Mouse (Mus musculus): ENCODE measurements around the gene 6820408C15Rik. TPM values are rescaled to one million over a fixed set of nuclear protein-coding genes. Genes with fewer than 3 reads are reported as not detected.
"Not testable (repeated sequence)": the region's sequence is repeated elsewhere in the genome, so short reads cannot be mapped to it uniquely, and the experiment has no call there.

The 6820408C15Rik gene
- polyA plus RNA-seq, 1 experiment from 2014 or later: 0.53 TPM

DNA sequence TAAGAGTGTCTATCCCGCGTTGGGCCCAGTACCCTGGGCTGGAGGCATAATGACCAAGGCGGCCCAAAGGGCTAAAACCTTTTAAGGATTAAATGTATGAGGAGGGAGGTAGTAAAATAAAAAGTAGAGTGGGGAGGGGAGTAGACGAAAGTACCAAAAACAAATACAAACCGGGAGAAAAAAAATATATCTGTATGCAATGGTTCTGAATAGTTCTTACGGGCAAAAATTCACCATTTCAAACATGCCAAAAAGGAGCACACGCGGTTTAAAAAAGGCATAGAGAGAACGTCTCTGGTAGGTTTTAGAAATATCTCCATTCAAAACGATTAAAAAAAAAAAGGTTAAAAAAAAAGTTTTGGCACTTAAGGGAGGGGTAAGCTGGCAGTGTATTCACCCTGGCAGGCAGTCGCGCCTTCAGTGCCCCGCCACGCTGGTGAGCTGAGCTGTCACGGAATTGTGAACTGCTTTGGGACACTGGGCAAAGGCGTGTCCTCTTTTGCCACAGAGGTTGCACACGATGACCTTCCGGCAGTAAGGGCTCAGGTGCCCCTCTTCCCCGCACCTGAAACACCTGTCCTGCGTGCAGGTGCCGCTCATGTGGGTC is 2.1 kb upstream of the 6820408C15Rik start:
- no peak for ATAC-seq (ENCODE audit: low FRiP score, low read depth)
- H3K4me2 ChIP-seq (replicated peaks): peak overlapping the region; percentile 94
- no peaks in the 10 kb centered on the region for H3K27me3 ChIP-seq (replicated peaks)
- H3K36me3 ChIP-seq: no peaks in the 10 kb centered on the region
- WGBS: 3% methylated on average over 21 of the region's 21 CpGs
- H3K9me3 ChIP-seq: no peaks in the 10 kb centered on the region
- peaks cover 39% of the 10 kb centered on the region for H3K4me1 ChIP-seq
- 0 out of 2 replicates have a peak overlapping the region, but pooled peaks have one; percentile 95 for H3K27ac ChIP-seq
- peak overlapping the region; percentile 99 for H3K9ac ChIP-seq
- H3K4me3 ChIP-seq: peak overlapping the region; percentile 88

DNA sequence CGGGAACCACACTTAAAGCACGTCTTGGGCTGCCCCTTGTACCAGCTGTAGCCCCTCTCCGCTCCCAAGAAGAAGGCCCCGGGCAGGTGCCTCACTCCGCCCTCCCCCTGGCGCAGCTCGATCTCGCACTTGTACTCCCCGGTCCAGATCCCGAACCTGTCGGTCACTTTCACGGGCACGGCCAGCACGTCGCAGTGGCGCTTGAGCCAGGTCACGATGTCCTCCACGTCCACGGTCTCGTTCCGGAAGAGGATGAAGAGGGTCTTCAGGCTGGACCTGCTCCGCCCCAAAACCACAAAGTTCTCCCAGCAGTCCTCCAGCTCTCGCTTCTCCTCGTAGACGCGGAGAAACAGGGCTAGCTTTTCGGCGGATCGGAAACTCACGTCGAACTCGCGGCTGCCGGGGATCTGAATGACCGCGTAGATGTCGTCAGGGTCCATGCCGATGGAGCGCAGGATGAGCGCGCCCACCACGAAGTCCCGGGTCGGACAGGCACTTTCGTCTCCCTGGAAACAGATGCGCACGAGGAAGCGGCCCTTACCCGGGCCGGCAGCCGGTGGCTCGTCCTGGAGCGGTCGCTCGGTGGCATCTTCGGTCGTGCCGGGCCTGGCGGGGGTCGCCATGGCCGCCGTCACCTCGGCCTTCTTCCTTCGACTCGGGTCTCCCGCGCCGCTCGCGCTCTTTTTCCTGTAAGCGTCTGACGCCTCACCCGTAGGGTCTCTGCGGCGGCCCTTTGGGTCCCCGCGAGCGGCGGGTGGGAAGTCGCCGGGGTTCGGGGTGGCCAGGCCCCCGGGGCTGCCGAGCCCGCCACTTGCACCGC is 1.4 kb upstream of the 6820408C15Rik start:
- Histone ChIP-seq H3K36me3 (no peaks in the 10 kb centered on the region), H3K4me1 (peaks cover 39% of the 10 kb centered on the region), H3K9me3 (no peaks in the 10 kb centered on the region), H3K9ac (peak overlapping the region; percentile 99), H3K27me3 (replicated peaks) (no peaks in the 10 kb centered on the region), H3K4me3 (peak overlapping the region; percentile 88), H3K4me2 (replicated peaks) (peak overlapping the region; percentile 94), H3K27ac (peak overlapping the region; percentile 95)
- ATAC-seq (ENCODE audit: low FRiP score, low read depth): peak; percentile 34
- WGBS: under 1% methylated on average over 86 of the region's 86 CpGs

DNA sequence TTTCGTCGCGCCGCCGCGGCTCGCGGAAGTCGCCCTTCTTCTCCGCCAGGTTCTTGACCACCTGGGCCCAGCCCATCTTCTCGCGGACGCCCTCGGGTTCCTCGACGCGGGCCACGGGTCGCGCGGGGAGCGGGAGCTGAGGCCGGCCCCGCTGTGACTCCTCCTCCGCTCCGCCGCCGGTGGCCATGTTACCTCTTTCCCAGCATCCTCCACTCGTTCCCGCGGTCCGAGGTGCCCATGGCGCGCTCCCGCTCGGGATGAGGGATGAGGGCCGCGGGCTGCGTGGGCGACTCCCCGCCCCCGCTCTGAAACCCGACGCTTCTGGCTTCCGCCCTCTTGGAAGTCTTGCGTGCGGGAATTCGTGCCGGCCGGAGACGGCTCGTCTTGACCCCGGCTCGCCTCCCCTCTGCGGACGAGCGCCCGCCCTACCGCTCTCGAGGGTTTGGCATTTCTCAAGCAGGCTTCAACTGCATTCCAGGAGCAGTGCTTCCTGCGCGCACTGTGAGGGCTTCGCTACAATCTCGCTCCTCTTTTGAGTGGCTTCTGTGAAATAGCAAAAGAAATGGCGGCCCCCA is 709 bp upstream of the 6820408C15Rik start, which contains the start of gene Zcchc3:
Zcchc3 (minus strand) TSS at position 437 of the 575 bp plus-strand sequence.
- peaks cover 35% of the 10 kb centered on the region for H3K4me1 ChIP-seq
- ATAC-seq (ENCODE audit: low FRiP score, low read depth): peak; percentile 78
- H3K9me3 ChIP-seq: no peaks in the 10 kb centered on the region
- peak within 1 kb of the TSS; percentile 95 for H3K27ac ChIP-seq
- peak within 1 kb of the TSS; percentile 99 for H3K9ac ChIP-seq
- H3K4me2 ChIP-seq (replicated peaks): peak within 1 kb of the TSS; percentile 94
- H3K27me3 ChIP-seq (replicated peaks): no peaks in the 10 kb centered on the region
- under 1% methylated on average over 65 of the region's 65 CpGs for WGBS
- no peaks in the 10 kb centered on the region for H3K36me3 ChIP-seq
- H3K4me3 ChIP-seq: peak within 1 kb of the TSS; percentile 88

DNA sequence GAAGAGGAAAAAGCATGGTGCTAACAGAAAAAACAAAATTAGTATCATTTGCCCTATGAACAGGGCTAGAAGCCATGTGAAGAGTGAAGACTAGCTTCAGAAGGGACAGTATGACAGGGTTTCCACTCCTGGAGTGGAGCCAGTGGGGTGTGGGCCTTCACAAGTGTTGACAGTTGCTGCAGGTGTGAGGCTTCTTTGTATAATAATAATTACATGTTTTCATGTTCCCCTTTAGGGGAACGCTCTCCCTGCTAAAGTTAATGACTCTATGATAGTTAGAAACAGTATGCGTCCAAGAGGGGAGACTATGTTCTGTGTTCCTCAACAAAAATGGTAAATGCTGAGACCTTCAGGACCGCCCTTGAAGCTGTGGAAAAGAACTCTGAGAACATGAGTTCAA is 399 bp downstream of the 6820408C15Rik start:
- H3K27me3 ChIP-seq (replicated peaks): no peaks in the 10 kb centered on the region
- H3K9me3 ChIP-seq: no peaks in the 10 kb centered on the region
- WGBS: 94% methylated on average over 3 of the region's 3 CpGs
- H3K4me3 ChIP-seq: no peak overlapping the region
- no peak overlapping the region for H3K9ac ChIP-seq
- peak overlapping the region; percentile 94 for H3K4me2 ChIP-seq (replicated peaks)
- no peak overlapping the region for H3K27ac ChIP-seq
- peaks cover 24% of the 10 kb centered on the region for H3K4me1 ChIP-seq
- ATAC-seq (ENCODE audit: low FRiP score, low read depth): no peak
- H3K36me3 ChIP-seq: no peaks in the 10 kb centered on the region

DNA sequence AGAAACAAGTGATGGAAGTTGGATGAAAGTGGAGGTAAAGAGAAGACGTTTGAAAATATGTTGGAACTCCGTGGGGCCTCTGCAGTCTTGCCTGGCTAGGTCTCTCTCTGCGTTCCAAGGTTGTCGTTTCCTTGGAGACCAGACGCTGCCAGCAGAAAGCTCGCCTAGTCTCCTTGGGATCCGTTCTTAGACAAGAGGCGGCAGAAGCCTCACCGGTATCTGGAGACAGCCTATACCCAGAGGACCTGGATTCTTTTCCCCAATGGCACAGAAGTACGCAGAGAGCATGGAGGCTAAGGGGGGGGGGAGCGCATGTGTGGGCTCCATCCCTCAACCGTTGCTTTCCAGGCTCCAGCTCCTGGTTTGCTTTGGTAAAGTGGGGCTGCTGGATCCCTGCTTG is 12.1 kb downstream of the 6820408C15Rik start:
- no peak overlapping the region for H3K27ac ChIP-seq
- no peak overlapping the region for H3K9ac ChIP-seq
- 6% methylated on average over 12 of the region's 12 CpGs for WGBS
- no peaks in the 10 kb centered on the region for H3K9me3 ChIP-seq
- H3K27me3 ChIP-seq (replicated peaks): no peaks in the 10 kb centered on the region
- H3K4me3 ChIP-seq: no peak overlapping the region
- H3K4me2 ChIP-seq (replicated peaks): 0 out of 2 replicates have a peak overlapping the region, but pooled peaks have one; percentile 2
- no peaks in the 10 kb centered on the region for H3K36me3 ChIP-seq
- 0 out of 2 replicates have a peak, but pooled peaks cover 4% of the 10 kb centered on the region for H3K4me1 ChIP-seq
- ATAC-seq (ENCODE audit: low FRiP score, low read depth): no peak

DNA sequence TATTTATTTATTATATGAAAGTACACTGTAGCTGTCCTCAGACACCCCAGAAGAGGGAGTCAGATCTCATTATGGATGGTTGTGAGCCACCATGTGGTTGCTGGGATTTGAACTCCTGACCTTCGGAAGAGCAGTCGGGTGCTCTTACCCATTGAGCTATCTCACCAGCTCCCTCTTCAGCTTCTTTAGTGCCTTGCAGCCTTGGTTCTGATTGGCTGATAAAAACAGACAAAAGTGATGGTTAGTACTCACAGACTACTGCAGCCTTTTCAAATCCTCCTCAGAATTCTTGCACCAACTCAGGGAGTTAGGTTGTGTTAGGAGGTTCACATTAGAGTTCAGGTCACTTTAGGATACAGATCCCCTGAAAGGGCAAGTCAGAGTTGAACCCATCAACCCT is 13.1 kb downstream of the 6820408C15Rik start:
- not testable (repeated sequence) for H3K27ac ChIP-seq; H3K4me2 ChIP-seq (replicated peaks); H3K9me3 ChIP-seq; H3K9ac ChIP-seq; H3K36me3 ChIP-seq; H3K4me1 ChIP-seq; ATAC-seq (ENCODE audit: low FRiP score, low read depth); H3K4me3 ChIP-seq; H3K27me3 ChIP-seq (replicated peaks)
- WGBS: 91% methylated on average over 2 of the region's 2 CpGs

DNA sequence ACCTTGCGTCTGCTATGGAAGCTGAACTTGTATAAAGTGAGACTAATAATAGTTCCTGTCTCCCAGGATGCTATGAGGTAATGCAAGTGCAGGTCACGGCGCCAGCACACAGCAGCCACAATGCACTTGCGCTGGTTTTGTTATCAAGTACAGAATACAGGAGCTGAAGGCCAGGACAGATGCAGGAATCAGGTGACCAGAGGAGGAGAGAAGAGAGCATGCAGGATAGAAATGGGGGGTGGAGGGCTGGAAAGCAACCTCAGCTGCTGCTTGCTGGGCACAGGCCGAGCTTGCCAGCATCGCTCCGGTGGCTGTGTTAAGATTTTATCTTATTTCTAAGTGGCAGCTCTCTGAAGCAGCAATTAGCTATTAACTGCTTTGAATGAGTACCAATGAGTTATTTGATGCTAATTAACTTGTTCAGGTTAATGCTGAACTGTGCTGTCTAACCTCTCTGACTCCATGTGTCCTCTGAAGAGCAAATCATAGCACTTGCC is 21.1 kb downstream of the 6820408C15Rik start:
- Histone ChIP-seq H3K36me3 (no peaks in the 10 kb centered on the region), H3K27me3 (replicated peaks) (no peaks in the 10 kb centered on the region), H3K9me3 (no peaks in the 10 kb centered on the region), H3K4me3 (no peak overlapping the region), H3K9ac (no peak overlapping the region), H3K4me1 (no peaks in the 10 kb centered on the region), H3K27ac (no peak overlapping the region), H3K4me2 (replicated peaks) (no peak overlapping the region)
- WGBS: 81% methylated on average over 7 of the region's 7 CpGs
- no peak for ATAC-seq (ENCODE audit: low FRiP score, low read depth)

DNA sequence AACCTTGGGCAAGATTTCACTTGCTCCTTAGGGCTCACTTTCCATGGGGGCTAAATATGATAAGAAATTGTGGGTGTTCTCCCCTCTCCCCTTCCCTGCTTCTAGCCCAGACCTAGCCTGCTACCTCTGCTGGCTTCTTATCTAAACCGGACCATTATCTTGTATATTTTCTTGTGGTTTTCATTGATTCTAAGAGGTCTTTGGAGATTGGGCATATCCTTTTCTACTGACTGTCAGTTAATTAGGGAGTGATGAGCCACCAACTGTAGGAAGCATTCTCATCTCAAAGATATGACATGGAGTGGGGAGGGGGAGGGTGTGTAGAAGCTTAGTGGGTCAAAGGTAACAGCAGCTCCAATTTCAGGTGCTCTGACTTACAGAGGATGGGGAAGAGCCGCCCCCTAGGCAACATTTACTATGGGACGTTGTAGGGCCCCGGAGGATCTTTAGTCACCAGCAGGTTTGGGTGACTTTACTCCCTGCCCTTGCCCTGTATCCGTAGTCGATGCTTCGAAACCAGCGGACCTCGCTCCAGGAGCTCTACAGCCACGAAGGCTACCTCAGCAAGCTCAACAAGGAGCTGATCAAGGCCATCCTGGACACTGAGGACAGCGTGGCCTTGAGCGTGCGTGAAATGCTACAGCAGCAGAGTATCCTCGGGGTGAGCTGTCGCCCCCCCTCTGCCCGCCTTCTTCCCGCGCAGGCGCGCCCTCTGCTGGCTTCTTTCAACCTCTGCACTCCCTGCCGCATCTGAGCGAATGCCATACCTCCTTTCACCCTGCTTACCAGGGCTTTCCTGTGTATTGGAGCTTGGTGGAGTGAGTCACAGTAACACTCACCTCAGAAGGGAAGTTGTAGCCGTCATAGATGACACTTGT is 21.8 kb downstream of the 6820408C15Rik start:
- no peaks in the 10 kb centered on the region for H3K9me3 ChIP-seq
- WGBS: 3% methylated on average over 23 of the region's 23 CpGs
- H3K4me1 ChIP-seq: no peaks in the 10 kb centered on the region
- no peaks in the 10 kb centered on the region for H3K27me3 ChIP-seq (replicated peaks)
- H3K9ac ChIP-seq: peak overlapping the region; percentile 38; the same call in 1 of the 2 replicates
- peak overlapping the region; percentile 61 for H3K4me2 ChIP-seq (replicated peaks)
- ATAC-seq (ENCODE audit: low FRiP score, low read depth): peak; percentile 82
- no peak overlapping the region for H3K27ac ChIP-seq
- H3K36me3 ChIP-seq: no peaks in the 10 kb centered on the region
- H3K4me3 ChIP-seq: peak overlapping the region; percentile 20

DNA sequence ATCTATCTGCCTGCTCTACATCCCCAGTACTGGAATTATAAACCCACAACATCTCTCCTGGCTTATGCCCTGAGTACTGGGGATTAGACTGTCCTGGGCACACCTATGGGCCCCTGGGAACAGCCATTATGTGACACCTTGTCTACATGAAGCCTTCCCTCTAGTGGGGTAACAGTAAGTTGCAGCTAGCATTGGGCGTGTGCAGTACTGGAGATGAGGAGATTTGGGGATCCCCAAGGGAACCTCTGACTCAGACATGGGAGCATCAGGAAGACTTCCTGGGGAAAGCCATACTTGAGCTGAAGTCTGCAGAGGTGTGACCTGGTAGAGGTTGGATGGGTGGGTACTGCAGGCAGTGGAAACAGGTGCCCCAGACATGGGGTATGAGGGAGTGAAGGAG is 23.6 kb downstream of the 6820408C15Rik start:
- no peak for ATAC-seq (ENCODE audit: low FRiP score, low read depth)
- Histone ChIP-seq H3K9ac (no peak overlapping the region), H3K36me3 (no peaks in the 10 kb centered on the region), H3K27ac (no peak overlapping the region), H3K4me3 (no peak overlapping the region), H3K9me3 (no peaks in the 10 kb centered on the region), H3K27me3 (replicated peaks) (no peaks in the 10 kb centered on the region), H3K4me1 (no peaks in the 10 kb centered on the region), H3K4me2 (replicated peaks) (no peak overlapping the region)
- 58% methylated on average over 1 of the region's 1 CpGs for whole genome bisulfite sequencing

DNA sequence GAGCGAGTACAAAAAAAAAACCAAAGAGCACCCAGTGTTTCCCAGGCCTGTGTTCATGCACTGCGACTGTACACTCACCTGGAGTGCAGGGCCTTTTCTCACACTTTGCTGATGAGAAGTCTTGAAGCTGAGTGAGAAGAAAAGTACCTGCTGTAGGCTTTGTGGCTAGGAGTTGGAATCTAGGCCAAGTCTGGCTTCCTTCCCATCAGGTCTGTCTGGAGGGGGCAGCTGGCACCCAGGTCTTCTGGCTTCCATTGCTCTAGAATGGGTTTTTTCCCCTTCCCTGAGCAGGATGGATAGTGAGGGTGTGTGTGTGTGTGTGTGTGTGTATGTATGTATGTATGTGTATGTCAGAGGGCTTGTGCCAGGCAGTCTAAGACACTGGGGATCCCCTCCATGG is 24.4 kb downstream of the 6820408C15Rik start:
- WGBS: 82% methylated on average over 2 of the region's 2 CpGs
- Histone ChIP-seq H3K4me3 (no peak overlapping the region), H3K27ac (no peak overlapping the region), H3K9me3 (no peaks in the 10 kb centered on the region), H3K4me1 (no peaks in the 10 kb centered on the region), H3K9ac (no peak overlapping the region), H3K4me2 (replicated peaks) (no peak overlapping the region), H3K36me3 (no peaks in the 10 kb centered on the region), H3K27me3 (replicated peaks) (no peaks in the 10 kb centered on the region)
- ATAC-seq (ENCODE audit: low FRiP score, low read depth): no peak

DNA sequence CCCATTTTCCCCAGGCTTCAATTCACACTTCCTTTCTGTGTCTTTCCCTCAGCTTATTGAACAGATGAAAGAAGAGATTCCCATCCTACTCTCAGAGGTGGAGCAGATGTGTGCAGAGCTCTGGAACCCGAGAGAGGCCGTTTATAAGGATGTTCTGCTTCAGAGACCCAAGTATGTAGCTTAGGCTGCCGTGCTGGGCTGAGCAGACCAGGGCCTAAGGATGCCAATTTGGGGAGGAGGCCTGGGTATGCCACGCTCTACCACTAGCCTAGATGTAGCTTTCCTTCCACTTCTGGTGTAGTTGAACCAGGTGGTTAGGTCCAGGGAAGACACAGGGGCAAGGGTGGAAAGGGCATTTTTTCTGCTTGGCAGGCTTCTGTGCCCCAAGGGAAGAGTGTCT is 26.9 kb downstream of the 6820408C15Rik start:
- H3K4me2 ChIP-seq (replicated peaks): no peak overlapping the region
- no peak overlapping the region for H3K4me3 ChIP-seq
- H3K9ac ChIP-seq: no peak overlapping the region
- H3K4me1 ChIP-seq: no peaks in the 10 kb centered on the region
- H3K27ac ChIP-seq: no peak overlapping the region
- H3K9me3 ChIP-seq: no peaks in the 10 kb centered on the region
- 75% methylated on average over 4 of the region's 4 CpGs for WGBS
- H3K27me3 ChIP-seq (replicated peaks): no peaks in the 10 kb centered on the region
- H3K36me3 ChIP-seq: no peaks in the 10 kb centered on the region
- ATAC-seq (ENCODE audit: low FRiP score, low read depth): no peak
